Mouse (Mus musculus) kidney, adult 2 months (tissue): ENCODE data around the gene A4gnt.

ENCODE experiments used
- CTCF ChIP-seq: fragments of 200-500 bp; conservative IDR thresholded peaks from 2 replicates; pipeline ENCODE4 v1.5.1; 2011; ENCODE audit warnings: low read depth, mild to moderate bottlenecking, control low read depth, low read length, moderate library complexity, mixed read lengths; ENCODE audit not compliant: insufficient read depth, insufficient read length
- POLR2A ChIP-seq: fragments of 200-500 bp; IDR thresholded peaks from one replicate; pipeline ENCODE4 v1.6.1; 2011; ENCODE audit warnings: low read depth, low read length, control low read depth

DNA sequence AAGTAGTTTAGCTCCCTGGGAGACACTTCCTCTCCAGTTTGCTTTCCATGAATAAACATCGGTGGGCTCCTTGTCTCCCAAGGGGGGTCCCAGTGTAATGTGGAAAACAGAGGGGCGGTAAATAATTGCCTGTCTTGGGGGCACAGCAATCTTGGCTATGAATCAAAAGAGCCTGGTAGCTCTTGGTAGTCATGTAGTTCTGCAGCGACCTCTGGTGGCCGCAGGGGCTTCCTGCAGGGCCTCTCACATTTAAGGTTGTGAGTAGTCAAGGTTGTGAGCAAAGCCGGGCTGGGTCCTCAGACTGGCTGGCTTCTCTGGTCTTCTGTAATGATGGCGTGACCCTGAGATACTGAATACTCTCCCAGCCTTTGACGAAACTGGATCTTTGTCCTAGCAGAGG is 50.1 kb downstream of the A4gnt start:
- TF ChIP-seq POLR2A (no peak), CTCF (peak; percentile 80)
